Mouse (Mus musculus) bone marrow, adult 2 months (tissue): ENCODE data around the gene Cog4. TPM values are rescaled to one million over a fixed set of nuclear protein-coding genes. Genes with fewer than 3 reads are reported as not detected.

ENCODE experiments used
- H3K27ac ChIP-seq: fragments of 200-500 bp; 2 replicates; pipeline ENCODE4 v1.5.1; 2012; ENCODE audit warnings: low read depth, mild to moderate bottlenecking, control low read depth, inconsistent platforms, low read length; ENCODE audit not compliant: control insufficient read depth, poor library complexity, insufficient read depth
- H3K4me1 ChIP-seq: fragments of 200-500 bp; 2 replicates; pipeline ENCODE4 v1.6.1; 2011; ENCODE audit warnings: low read length; ENCODE audit not compliant: control insufficient read depth, insufficient read depth
- H3K4me3 ChIP-seq: fragments of 200-500 bp; replicated peaks from 2 replicates; pipeline ENCODE3; 2011; ENCODE audit warnings: mild to moderate bottlenecking, low read depth, low read length, control low read depth; ENCODE audit not compliant: control insufficient read depth
- CTCF ChIP-seq: fragments of 200-500 bp; IDR thresholded peaks from 2 replicates; pipeline ENCODE4 v1.5.1; 2011; ENCODE audit warnings: low read length, control low read depth; ENCODE audit not compliant: control insufficient read depth, insufficient read depth
- POLR2A ChIP-seq: fragments of 200-500 bp; IDR thresholded peaks from 2 replicates; pipeline ENCODE4 v1.6.1; 2011; ENCODE audit warnings: low read depth, mild to moderate bottlenecking, control low read depth, low read length, borderline replicate concordance; ENCODE audit not compliant: control insufficient read depth
- WGBS: fragments of 180-500 bp; shearing (Covaris S2); methylation state at CpG from one replicate; pipeline ENCODE4 v1.1.7; 2018; 5-methylcytosine and 5-hydroxymethylcytosine counted together
- polyA plus RNA-seq: library from polyadenylated mRNA; stranded (reverse); fragments of >200 nt; gene quantifications from 2 replicates; pipeline ENCODE4 v1.2.4, GENCODE M21; 2011; ENCODE audit warnings: low replicate concordance; ENCODE audit not compliant: missing spikeins, insufficient read depth, insufficient read length

The Cog4 gene
- polyA plus RNA-seq, 1 experiment, result 59.9 TPM

DNA sequence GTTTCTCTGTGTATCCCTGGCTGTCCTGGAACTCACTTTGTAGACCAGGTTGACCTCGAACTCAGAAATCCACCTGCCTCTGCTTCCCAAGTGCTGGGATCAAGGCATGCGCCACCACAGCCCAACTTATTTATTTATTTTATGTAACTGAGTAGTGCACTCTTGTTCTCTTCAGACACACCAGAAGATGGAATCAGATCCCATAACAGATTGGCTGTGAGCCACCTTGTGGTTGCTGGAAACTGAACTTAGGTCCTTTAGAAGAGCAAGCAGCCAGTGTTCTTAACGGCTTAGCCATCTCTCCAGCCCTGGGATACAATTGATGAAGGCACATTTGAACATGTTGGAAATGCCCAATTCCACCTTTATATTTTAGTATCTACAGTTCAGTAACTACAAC lies 27.8 kb upstream of the Cog4 start:
- no peak for TF ChIP-seq CTCF
- TF ChIP-seq POLR2A, result no peak
- Histone ChIP-seq H3K4me3 (no peak overlapping the region), H3K27ac (no peak overlapping the region), H3K4me1 (no peaks in the 10 kb centered on the region)
- WGBS, result 75% methylated on average over 3 of the region's 3 CpGs

DNA sequence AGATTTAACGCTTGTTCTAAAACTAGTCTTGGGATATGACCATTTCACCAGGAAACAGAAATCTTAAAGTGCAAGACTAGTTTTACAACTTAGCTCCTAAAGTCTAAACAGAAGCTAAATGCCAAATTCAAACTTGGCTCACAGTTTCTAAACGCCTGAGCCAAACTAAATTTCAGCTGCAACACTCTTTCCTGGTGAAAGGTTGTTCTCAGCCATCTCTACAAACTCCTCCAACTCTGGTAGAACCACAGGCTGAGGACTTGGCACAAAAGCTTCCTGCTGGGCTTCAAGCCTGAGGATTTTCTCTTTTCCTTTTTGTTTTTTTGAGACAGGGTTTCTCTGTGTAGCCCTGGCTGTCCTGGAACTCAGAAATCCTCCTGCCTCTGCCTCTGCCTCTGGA lies 26.1 kb upstream of the Cog4 start:
- no peaks in the 10 kb centered on the region for H3K4me1 ChIP-seq
- TF ChIP-seq POLR2A, result no peak
- TF ChIP-seq CTCF, result no peak
- 90% methylated on average over 2 of the region's 2 CpGs for WGBS
- H3K27ac ChIP-seq, result no peak overlapping the region
- H3K4me3 ChIP-seq, result no peak overlapping the region

DNA sequence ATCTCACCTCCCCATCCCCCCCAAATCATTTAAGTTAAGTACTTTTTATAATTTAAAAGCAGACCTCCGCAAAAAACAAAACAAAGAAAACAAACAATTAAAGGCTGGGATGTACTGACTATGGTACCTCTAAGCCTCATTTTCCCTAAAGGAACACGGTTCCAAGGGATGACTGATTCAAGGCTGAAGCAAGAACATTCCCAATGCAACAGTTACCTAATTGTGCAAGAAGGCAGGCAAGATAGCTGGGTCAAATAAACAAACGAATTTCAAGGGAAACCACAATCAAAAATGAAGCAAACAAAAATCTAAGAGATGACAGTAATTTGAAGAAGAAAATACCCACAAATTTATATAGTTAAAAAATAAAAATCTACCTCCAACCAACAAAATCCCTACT lies 24.4 kb upstream of the Cog4 start:
- no peak overlapping the region for H3K4me3 ChIP-seq
- 72% methylated on average over 3 of the region's 3 CpGs for WGBS
- TF ChIP-seq POLR2A (no peak), CTCF (no peak)

DNA sequence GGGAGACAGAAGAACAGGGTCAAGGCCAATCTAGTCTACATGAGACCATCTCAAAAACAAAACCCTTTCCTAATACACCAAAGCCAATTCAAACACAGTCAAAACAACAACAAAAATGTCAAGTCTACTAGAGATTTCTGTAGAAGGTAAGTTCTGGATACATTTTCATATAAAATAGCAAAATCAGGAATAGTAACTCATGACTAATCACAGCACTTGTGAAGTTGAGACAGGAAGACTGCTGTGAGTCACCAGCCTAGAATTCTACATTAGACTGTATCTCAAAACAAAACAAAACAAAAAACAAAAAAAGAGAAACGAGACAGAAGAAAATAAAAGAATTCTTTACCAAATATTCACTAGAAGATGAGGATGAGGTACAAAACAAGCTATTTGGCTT lies 21.5 kb upstream of the Cog4 start:
- 85% methylated on average over 1 of the region's 1 CpGs for WGBS
- H3K4me1 ChIP-seq, result no peaks in the 10 kb centered on the region
- TF ChIP-seq CTCF (no peak), POLR2A (no peak)
- no peak overlapping the region for H3K4me3 ChIP-seq
- no peak overlapping the region for H3K27ac ChIP-seq

More for the DNA sequence above, 24.4 kb upstream of the Cog4 start:
- Histone ChIP-seq H3K27ac (no peak overlapping the region), H3K4me1 (no peaks in the 10 kb centered on the region)

DNA sequence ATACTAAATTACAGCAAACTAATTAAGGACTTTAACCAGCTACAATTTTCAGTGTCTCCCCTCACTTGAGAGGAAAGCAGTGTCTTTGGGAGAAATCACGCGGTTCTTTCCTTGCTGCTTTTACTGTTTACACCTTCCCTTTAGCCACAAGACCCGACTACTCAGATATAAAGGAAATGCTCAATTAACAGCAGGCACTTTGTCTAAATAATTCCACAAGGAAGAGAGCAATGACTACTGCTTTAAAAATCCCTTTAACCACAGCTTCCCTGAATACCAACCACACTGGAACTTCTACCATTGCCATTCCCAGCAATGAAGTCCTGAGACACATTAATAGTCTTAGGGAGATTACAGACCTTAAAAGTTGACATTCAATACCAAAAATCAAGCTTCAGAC lies 17.9 kb upstream of the Cog4 start:
- Histone ChIP-seq H3K27ac (no peak overlapping the region), H3K4me3 (no peak overlapping the region), H3K4me1 (no peaks in the 10 kb centered on the region)
- TF ChIP-seq CTCF (no peak), POLR2A (no peak)
- 73% methylated on average over 3 of the region's 3 CpGs for WGBS

DNA sequence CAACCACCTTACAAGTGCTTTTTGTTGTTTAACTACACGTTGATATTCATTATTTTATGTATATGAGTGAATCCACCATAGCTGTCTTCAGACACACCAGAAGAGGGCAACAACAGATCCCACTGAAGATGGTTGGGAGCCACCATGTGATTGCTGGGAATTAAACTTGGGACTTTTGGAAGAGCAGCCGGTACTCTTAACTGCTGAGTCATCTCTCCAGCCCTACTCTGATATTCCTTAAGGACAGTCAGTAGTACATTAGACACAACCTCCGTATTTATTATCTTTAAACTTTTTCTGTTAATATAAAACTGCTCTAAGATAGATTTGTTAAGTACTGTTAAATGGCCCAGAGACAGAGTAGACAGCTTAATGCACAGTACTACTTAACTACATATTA lies 14.4 kb upstream of the Cog4 start:
- WGBS, result 84% methylated on average over 3 of the region's 3 CpGs
- no peak overlapping the region for H3K4me3 ChIP-seq
- TF ChIP-seq POLR2A (no peak), CTCF (no peak)
- no peak overlapping the region for H3K27ac ChIP-seq
- no peaks in the 10 kb centered on the region for H3K4me1 ChIP-seq

DNA sequence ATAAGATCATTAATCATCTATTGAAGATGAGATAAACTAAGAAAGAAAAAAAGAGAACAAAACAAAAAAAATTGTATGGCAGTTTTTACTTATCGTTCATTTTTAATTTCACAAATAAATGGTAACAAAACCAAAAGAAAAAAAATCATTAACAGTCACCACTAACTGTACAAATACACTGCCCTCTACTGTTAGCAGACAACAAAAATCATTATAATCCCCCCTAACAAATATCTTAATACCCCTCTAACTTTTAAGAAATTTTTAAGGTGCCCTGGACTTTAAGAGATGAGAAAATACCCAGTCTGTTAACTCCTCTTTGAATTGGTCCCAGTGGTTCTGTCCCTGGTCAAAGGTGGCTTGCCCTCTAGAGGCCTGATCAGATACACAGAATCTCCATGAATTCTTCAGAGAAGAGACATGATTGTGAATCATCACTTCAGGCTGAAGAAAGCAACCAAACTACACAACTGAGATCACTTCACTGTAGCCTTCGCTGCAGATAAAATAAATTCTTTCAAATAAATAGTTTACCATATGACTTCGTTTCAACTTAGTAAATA lies 4.3 kb upstream of the Cog4 start:
- Histone ChIP-seq H3K4me1 (peaks cover 2% of the 10 kb centered on the region), H3K4me3 (no peak overlapping the region), H3K27ac (no peak overlapping the region)
- 79% methylated on average over 3 of the region's 3 CpGs for WGBS
- TF ChIP-seq POLR2A, result no peak
- TF ChIP-seq CTCF, result no peak

DNA sequence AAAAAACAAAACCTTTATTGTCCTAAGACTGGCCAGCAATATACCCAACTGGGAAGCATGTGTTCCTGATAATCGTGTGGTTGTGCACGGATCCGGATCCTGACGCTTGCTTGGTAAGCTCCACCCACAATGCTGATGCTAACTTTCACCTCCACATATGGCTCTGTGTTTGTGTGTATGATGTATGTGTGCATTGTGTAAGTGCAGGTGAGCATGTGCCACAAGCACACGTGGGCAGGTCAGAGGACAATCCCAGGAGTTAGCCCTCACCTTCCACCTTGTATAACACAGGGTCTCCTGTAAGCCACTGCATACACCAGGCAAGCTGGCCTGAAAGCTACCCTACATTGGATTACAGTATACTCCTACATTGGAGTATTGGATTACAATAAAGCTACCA lies 3.2 kb upstream of the Cog4 start:
- 84% methylated on average over 5 of the region's 5 CpGs for WGBS
- H3K27ac ChIP-seq, result no peak overlapping the region
- H3K4me3 ChIP-seq, result no peak overlapping the region
- peaks cover 2% of the 10 kb centered on the region for H3K4me1 ChIP-seq
- TF ChIP-seq POLR2A (no peak), CTCF (no peak)

DNA sequence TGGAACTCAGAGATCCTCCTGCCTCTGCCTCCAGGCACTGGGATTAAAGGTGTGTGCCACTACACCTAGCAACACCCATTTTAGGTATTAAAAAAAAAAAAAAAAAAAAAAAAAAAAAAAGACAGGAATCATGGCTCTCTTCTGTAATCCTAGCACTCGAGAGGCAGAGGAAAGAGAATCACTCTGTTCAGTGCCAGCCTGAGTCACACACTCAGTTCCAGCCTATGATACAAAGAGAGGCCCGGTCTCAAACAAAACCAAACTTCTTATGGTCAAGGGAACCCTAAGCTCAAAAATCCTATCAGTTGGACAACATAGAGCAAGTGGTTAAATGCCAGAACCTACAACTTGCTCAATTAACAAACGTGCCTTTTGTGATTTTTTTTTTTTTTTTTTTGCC lies 1.5 kb upstream of the Cog4 start:
- WGBS, result 42% methylated on average over 3 of the region's 3 CpGs
- no peak overlapping the region for H3K4me3 ChIP-seq
- no peak for TF ChIP-seq CTCF
- no peak for TF ChIP-seq POLR2A
- H3K27ac ChIP-seq, result no peak overlapping the region
- peaks cover 2% of the 10 kb centered on the region for H3K4me1 ChIP-seq
